Mouse (Mus musculus): ENCODE measurements around the gene Ubxn1.

Gene Ubxn1

DNA sequence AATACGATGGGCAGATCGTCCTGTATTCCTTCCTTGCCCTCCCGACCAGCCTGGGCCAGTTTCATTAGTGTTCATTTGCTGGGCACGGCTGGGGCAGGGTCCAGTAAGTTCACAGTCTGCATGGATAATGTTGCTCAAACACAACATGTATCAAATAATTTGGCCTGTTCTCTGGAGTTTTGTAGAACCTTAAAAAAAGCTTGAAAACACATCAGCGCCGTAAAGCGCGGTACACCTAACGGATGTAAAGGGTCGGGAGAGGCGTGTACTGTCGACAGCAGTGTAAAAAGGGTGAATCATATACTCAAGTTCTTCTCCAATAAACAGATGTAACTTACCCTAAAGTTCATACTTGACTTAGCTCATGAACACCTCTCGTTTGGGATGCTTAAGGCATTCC is 27.3 kb downstream of the Ubxn1 start:
- DNase-seq (ENCODE audit: low spot score) = no peak

DNA sequence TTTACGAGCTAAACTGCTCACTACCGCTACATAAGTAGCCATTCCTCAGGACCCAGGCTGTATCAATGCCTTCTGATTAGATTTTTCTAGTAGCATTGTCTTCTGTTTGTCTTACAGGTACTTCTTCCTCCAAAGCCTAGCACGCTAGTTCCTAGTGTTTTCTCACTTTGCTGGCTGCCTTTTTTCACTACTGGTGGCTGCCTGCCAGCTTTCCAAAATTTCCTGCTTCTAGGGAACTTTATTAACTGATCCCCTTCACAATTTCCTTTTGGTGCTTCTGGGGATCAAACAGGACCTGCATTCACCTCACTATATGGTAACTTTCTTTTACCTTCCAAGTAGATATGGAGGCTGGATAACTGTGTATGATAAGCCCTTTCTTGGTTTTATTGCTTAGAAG is 27.8 kb downstream of the Ubxn1 start:
- no peak for DNase-seq (ENCODE audit: low spot score)

DNA sequence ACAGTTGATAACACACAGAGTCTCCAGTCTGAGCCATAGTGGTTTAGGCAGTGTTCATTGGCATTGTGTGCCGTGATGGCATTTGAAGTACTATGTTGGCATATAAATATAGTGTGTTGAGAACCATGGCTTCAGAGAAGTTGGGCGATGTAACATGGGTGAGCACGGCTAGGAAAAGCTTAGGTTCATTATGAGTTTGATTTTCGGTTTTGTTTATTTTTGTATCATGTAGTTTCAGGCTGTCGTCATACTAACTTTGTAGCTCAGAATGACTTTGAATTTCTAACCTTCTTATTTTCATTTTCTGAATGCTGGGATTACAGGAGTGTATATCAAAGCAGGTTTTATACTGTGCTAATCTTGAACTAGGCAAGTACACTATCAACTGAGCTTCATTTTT is 32.1 kb downstream of the Ubxn1 start:
- no peak for DNase-seq (ENCODE audit: low spot score)

DNA sequence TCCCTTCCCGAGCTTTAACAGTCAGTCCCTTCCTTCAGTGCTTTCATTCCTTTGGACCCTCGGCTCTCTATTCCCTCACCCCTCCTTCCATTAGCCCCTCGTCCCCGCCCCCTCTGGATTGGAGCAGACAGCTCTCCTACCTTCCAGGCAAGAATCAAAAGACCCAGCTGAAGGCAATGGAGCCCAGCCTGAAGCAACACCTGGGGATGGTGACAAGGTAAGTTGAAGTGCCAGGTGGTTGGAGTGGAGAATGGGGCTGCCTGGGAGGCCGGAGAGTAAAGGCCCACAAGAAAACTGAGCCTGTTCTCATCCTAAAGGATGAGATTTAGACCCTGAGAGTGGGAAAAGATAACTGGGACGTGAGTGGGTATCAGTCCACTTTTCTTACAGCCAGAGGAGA is 37.2 kb downstream of the Ubxn1 start:
- DNase-seq (ENCODE audit: low spot score) = no peak

DNA sequence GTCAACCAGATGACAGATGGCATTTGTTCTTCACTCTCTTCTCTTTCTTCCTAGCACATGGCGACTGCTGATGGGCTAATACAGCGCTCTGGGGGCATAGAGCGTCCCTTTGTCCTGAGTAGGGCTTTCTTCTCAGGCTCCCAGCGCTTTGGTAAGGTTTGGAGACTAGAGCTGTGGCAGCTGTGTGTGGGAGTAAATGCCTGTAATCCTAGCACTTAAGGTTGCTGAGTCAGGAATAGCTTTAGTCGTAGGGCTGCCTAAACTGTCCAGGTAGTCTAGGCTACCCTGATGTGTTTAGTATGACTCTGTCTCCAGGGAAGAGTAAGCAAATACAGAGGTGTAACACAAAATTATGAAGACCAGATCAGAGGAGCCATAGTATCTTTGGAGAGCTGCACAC is 40.5 kb downstream of the Ubxn1 start:
- DNase-seq (ENCODE audit: low spot score) = no peak

DNA sequence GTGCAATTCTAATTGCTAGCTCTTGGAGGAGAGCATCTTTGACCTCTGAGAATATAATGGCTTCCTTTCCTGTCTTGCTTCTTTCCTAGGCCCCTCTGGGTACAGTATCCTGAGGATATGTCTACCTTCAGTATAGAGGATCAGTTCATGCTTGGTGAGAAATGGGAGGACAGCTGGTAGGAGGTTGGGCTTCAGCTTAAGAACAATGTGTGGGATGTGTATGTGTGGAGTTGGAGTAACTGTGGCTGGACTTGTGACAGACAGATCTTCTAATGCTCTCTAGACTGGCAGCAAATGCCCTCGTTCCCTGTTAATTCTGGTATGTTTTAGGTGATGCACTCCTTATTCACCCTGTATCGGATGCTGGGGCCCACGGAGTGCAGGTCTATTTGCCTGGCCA is 42.9 kb downstream of the Ubxn1 start:
- no peak for DNase-seq (ENCODE audit: low spot score)

DNA sequence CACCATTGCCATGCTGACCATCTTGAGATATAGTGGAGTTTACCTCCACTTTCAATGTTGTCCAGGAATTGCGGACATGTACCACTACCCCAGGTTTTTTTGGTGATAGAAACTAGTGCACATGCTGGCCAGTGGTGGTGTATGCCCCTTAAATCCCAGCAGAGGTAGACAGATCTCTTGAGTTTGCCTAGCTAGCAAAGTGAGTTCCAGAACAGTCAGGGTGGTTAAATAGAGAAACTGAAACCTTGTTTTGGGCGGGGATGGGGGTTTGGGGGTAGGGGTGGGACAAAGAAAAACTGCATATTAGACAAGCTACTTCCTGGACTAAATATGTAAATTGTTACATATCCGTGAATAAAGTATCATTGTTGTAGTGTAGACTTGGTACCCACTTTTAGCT is 47.7 kb downstream of the Ubxn1 start:
- DNase-seq (ENCODE audit: low spot score) = no peak

DNA sequence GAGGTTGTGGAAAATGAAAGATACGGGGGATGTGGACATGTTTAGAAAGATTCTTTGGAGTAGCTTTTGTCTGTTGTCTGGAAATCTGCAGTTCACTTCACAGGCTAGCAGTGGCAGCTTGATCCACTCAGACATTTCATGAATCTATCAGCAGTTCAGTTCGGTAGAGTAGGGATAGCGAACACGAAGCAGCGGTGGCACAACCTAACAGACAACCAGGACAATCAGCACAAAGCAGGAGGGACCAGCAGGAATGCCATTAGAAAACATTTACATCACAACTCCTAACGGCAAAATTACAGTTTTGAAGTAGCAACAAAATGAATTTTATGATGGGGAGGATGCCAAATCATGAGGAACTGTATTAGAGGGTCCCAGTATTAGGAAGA is 48.4 kb downstream of the Ubxn1 start:
- no peak for DNase-seq (ENCODE audit: low spot score)

DNA sequence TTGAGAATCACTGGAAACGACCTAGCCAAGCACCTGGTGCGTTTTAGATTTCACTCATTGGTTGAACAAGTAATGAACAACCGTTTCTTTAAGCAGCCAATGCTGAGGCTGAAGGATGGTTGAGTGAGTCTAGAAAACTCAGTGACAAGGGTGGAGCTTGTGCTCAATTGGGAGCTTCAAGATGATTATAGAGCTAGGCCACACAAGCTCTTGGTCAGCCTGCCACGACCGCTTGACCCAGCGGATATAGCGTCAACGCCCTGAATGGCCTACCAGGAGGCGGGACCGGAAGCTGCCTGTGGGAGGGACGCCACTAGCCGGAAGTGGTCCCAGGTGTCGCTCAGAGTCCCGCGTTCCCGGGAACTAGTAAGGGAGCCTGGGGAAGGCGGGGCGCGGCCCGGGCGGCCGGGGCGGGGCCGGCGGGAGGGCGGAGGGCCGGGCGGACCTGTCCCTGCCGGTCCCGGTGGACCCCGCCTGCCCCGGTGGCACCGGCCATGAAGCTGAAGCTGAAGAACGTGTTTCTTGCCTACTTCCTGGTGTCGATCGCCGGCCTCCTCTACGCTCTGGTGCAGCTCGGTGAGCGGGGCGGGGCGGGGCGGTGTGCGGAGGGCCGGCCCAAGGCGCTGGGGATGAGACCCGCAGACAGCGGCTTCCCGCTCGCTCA is 48.9 kb downstream of the Ubxn1 start, which contains the start of gene B3gat3:
Gene B3gat3, plus strand, starts transcription at position 302 of the 664 bp plus-strand sequence.
- peak; percentile 94 for DNase-seq (ENCODE audit: low spot score)

DNA sequence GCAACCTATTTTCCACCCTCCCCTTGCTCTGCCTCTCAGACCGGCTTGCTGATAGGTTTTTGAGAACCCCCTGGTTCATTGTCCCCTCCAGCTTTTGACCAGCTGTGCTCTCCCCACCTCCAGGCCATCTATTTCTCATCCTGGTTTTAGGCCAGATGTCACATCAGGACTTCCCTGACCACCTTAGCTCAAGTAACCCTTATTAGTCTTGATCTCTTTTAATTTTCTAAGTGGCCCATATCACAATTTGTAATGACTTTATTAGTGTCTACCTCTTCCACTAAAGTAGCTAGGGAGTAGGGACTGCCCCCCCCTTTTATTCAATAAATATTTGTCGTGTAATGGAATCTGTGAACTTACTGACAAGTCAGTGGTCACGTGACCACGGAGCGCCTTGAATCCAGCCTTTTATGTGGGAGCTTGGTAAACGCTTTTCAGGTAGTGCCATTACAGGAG is 49.6 kb downstream of the Ubxn1 start:
- DNase-seq (ENCODE audit: low spot score) = no peak

DNA sequence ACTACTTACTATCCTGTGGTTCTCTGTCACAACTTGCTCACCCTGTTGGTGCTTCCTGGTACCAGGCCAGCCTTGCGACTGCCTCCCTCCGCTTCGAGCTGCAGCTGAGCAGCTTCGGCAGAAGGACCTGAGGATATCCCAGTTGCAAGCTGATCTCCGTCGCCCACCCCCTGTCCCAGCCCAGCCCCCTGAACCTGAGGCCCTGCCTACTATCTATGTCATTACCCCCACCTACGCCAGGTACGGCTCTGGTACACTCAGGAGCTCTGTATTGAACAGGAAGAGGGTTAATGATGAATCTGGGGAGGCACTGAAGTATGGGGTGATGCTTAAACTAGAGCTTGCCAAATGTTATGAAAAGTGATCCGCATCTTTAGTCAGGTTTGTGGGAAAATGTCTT is 50.4 kb downstream of the Ubxn1 start:
- no peak for DNase-seq (ENCODE audit: low spot score)
